Mouse (Mus musculus) granulocyte monocyte progenitor cell, adult 5-6 weeks (primary cell): ENCODE data around the gene Rtraf. TPM values are rescaled to one million over a fixed set of nuclear protein-coding genes. Genes with fewer than 3 reads are reported as not detected.

Source experiments
- ATAC-seq: replicated peaks from 2 replicates; pipeline ENCODE4 v1.8.0; 2016; ENCODE audit warnings: mild to moderate bottlenecking, moderate TSS enrichment, inconsistent platforms; ENCODE audit not compliant: poor library complexity, severe bottlenecking
- total RNA-seq, 2 experiments: library from RNA; stranded (forward) in 1 of 2; stranded (reverse) in 1 of 2; fragments of 200-712, 200-1000 nt in 1 of 2; fragments of >200 nt in 1 of 2; fragmentation: Nextera tagmentation in 1 of 2; gene quantifications; 2 replicates each; pipeline ENCODE4 v1.2.3; 2014 to 2017

The Rtraf gene
- total RNA-seq, 2 experiments from 2014 or later, result 142 to 169 TPM

DNA sequence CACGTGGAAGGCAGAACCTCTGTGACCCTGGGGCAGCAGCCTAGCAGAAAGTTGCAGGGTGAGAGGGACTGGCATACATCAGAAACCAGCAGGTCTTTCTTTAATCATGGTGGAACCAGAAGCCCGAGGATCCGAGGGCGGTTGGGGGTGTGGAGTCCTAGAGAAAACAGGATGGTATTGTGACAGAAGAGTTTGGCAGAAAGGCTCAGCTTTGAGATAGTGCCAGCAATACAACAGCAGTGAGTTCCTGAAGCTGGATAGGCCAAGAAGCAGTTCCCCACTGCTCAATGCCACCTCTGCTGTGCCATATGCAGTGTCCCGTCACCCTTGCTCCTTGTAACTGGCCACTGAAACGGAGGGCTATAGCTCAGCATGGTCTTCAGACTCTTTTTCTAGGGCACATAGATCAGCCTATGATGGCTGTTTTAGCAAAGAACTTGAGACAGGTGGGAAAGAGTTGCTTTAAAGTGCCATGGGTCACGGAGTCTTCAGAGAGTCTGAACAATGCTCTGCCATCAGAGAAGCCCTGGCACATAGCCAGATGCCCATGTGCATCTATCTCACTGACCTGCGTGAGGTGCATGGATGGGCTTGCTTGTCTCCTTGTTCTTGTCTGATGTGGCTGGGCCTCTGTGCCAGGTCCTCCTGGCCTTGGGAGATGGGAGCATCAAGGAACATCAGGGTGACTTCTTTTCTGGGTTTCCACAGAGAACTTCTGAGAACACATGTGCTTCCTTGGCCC, 22.0 kb downstream of the Rtraf start:
- ATAC-seq, result no peak

DNA sequence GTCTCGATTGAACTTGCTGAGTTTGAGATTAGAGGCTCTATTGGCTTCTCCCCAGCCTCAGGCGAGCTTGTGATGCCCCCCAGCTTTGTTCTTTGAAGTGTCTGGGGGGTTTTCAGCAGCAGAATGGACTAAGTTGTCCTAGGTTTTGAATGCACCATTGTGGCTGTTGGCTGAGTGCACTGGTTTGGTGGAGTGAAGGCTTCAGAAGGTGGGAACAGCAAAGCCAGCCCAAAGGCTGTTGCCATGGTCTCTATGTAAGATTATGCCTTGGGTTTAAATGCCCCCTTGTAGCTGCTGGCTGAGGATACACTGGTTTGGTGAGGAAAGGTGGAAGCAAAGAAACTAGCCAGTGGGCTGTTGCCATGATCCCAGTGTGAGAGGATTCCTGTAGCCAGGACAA, 23.1 kb downstream of the Rtraf start:
- no peak for ATAC-seq

DNA sequence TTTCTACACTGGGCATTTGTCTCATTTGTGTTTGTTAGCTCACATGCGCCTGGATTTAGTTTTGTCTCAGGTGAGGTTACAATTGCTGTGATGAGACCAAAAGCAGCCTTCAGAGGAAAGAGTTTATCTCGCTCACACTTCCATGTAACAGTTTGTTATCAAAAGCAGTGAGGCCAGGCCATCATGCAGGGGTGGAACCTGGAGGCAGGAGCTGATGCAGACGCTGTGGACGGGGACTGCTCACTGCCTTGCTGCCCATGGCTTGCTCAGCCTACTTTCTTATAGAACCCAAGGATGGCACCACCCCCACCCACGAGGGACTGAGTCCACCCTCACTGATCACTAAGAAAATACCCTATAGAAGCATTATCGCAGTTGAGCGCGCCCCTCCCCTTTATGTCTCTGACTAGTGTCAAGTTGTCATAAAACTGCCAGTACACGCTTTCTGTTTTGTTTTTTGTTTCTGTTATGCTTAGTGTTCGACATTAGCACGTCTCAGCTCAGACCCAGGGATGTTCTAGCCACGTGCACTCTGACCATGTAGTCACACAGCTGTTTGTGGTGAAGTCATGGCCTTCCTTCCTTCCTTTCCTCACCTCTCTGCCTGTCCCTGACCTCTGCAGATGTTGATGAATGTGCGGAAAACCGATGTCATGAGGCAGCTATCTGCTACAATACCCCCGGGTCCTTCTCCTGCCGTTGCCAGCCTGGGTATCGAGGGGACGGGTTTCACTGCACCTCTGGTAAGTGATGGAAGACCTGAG, 26.9 kb downstream of the Rtraf start:
- ATAC-seq, result peak; percentile 25; the same call in 1 of the 2 replicates

DNA sequence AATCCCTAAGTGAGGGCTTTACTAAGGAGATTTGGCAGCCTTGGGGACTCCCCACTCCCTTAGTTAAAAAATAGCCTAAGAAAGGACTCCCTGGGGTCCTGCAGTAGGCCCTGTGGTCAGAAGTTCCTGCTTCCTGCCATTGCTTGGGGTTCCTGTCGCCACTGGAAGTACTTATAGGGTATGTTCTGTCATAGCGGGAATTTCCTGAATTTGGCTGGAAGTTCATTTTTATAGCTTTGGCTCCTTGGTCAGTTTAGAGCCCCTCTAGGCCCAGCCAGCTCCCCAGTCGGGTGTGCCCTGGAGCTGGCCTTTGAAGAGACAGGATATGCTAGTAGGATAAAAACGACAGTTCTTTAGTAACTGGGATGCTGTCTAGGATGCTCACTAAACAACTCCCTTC, 28.7 kb downstream of the Rtraf start:
- no peak for ATAC-seq

DNA sequence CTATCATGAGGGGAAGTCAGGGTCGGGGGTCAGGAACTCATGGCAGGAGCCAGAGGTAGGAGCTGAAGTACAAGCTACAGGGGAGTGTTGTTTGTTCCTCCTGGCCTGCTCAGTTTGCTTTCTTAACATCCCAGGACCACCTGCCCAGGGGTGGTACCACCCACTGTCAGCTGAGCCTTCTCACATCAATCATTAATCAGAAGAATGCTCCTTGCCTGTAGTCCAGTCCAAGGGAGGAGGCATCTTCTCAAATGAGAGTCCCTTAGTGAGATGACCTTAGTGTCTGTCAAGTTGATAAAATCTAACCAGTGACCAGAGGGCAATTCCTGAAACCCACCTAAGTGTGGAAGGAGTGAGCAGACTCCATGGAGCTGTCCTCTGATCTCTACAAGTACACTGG, 35.2 kb downstream of the Rtraf start:
- ATAC-seq, result no peak

DNA sequence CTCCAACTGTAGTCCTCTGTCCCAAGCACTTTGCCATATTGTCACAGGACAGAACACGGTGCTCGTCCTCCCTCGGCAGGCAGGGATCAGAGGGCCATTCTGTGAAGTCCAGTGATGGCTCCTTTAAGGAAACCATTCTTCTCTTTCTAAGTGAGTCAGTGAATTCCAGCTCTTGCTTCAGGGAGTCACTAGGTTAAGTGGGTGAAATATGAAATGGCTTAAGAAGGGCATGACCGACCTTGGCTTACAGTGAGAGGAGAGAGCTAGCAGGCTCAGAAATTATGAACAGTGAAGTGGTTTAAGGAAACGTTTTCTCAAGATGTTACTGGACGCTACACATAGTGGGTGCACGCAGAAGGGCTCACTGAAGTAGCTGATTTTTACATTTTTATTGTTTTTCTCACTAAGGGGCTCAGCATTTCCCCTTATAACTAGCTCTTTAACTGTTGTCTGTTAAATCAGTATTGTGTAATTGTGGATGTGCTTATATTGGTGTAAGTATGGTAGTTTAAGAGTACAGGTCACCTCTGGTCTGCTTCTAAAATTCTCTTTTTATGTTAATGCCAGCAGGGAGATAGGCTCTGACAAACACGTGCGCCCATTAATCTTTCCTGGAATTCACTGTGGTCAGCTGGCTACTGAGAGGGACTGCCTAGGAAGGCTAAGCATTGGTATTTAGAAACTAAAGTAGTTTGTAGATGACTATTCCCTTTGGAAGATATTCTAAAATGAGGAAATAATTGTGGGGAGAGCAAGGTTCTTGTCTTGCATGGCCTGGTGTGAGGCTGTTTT, 37.6 kb downstream of the Rtraf start:
- ATAC-seq, result no peak

DNA sequence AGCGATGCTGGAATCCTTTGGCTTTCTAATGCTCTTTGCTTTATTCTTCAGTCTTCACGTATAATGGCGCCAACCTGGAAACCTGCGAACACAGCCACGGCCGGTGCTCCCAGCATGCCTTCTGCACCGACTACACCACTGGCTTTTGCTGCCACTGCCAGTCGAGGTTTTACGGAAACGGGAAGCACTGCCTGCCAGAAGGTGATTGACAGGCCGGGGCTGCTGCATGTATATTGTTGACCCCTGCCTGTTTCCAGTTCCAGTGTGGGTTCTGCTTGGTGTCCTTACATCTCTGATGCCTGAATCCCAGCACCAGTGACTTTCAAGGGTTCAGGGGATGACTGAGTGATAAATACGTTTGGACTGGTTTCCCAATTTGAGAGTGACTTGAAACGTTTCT, 45.7 kb downstream of the Rtraf start:
- ATAC-seq, result peak; percentile 47

DNA sequence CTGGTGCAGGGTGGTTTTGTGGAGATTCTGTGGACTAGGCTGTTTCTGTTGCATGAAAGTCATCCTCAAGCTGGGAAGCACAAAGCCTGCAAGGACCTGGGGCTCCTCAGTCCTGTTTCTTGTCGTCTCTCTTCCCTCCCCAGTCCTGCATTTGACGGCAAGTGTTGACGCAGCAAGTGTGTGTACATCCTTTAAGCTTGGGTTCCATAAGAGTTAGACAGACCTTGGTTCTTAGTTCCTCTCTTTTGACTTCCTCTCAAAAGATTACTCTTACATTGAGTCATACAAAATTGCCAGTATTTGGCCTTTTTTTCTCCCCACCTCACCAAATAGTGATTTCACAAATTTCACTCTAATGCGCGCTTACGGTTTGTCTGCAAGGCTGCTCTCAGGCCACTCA, 46.3 kb downstream of the Rtraf start:
- peak; percentile 66 for ATAC-seq

DNA sequence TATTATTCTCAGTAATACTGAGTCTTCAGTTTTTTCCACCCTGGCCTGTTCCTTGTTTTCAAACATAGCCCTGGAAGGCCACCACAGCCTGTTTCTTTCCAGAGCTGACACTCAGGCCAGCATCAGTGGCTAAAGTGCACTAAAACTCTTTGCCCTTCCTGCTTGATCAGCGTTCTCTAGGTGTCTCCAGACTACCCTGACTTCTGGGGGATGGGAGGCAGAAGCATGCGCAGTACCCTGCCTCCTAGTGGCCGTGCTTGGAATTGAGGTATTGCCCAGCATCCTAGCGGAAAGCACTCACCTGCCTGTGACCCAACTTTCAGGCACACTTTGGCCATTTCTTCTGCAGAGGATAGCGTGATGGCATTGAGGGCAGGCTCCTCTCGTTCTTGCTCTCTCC, 46.7 kb downstream of the Rtraf start:
- ATAC-seq, result peak; percentile 41

DNA sequence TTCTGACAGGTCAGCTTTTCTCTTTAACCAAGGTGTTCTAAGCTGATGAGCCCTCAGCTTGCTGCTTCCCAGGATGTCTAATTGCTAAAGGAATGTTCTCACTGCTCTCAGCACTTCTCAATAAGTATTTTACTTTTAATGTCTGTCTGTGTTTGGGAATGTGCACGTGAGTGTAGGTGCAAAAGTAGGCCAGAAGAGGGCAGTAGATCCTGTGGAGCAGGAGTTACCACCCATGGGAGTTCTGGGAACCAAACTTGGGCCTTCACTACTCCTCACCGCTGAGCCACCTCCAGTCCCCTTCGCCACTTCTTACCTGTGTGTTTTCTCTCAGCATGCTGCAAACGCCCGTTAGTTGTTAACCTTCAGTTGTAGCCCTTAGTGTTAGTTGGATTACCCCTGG, 47.4 kb downstream of the Rtraf start:
- ATAC-seq, result no peak

DNA sequence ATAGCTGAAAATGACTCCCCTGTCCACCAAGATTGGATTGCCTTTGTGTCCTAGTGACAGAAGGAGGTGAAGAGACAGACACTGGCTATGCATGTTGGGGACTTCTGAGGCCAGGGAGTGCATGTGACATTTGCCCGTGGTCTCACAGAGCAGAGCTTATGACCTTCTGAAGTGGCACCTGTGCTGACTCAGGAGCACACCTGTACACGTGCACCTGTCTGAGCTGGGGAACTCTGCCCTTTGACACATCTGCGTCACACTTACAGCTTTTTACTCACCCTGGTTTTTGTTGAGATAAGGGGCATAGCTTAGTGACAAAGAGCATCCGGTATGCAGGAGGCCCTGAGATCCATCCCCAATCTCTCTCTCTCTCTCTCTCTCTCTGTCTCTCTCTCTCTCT, 48.1 kb downstream of the Rtraf start:
- ATAC-seq, result no peak

DNA sequence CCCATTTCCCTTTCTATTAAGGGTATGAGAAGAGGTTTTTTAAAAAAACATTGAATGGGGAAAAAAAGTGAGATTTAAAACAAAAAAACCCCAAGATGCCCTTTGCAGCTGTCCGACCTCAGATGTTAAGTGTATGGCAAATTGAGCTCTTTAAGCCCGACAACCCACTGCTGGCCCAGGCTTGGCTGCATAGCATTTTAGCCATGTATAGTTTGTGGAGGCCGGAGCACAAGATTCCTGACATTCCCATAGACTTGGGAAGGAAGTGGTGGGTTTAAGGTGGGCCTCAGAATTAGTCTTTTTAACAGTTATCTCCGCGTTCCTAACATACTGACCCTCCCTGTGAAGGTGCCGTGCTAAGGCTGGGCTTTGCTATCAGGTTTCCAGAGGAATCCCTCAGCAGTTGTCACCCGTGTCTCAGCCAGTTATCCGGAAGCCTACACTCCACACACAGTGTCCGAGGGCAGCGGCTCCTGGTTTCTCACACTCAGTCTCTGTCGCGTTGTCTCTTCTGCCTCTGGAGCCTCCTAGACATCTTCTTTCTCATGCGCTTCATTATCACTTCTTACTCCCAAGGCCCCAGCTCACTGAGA, 49.5 kb downstream of the Rtraf start:
- no peak for ATAC-seq

DNA sequence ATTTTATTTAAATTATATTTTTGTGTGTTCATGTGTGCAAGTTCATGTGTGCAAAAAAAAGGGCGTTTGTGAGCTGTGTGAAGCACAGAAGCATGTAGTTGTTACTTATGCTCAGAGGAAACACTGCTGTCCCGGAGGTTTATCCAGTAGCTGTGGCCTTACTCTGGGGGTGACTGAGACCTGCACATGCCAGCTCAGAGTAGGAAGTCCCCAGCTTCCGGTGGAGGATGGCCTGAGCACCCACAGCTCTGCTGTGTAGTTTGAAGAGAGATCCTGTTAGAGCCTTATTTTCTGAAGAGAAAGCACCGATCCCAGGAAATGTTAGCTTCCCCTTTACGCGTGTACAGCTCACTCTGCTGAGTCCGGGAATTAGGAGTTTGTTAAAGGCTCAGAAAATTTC, 52.5 kb downstream of the Rtraf start:
- ATAC-seq, result peak; percentile 88

DNA sequence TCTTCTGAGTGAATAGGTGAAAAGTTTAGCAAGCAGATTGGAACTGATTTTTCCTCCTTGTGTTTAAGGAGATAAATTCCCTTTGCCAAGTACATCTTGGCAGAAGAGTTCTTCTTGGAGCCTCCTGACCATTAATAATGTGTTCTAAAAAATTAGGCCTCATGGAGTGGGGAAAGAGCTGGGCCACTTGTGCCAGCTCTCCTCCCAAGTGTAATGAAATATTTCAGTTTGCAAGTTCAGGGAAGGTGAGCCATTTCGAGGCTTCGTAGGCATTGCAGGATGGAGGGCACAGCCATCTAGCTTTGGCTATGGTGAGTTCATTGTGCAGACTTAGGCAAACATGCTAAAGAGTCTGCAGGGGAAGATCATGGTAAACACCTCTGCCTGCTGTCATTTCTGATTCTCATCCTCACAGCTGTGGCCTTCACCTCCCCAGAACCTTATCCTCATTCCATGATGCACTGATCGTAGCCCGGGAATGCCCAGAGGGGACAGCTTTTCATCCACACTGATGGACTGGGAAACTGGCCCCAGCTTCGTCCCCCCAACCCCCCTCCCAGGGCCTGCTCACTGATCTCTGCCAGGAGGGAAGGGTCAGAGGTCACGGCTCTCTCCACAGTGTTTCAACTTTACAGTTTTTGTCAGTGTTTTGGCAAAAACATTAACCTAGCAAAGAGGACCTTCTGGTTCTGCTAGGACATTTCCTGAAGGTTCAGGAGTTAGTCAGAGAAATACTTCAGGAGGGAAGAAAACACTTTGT, 54.0 kb downstream of the Rtraf start:
- ATAC-seq, result no peak

DNA sequence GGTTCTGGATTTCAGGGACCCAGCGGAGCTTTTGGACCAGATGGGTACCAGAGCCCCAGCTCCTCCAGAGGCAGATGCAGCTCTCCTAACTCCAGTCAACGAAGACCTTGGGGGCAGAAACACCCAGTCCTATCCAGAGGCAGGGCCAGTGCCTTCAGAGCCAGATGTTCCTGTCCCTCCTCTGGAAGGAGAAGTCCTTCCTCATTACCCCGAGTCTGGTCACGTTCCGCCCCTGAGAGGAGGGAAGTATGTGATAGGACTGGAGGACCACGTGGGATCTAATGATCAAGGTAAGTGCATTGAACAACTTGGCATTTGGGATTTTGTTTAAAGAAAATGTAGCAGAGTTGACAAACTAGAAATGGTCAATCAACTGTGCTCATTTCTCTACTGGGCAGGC, 55.0 kb downstream of the Rtraf start:
- ATAC-seq, result no peak

DNA sequence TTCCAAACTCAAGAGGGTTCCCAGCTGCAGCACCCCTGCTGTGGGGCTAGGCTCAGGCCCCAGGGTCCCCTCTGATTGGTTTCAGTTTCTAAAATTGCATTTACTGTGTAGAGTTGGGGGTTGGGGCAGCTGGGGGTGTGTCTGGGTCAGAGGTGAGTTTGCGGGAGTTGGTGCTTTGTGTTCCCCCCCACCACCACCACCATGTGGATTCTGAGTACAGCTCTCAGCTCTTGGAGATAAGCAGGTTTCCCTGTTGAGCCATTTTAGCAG, 57.3 kb downstream of the Rtraf start:
- no peak for ATAC-seq

DNA sequence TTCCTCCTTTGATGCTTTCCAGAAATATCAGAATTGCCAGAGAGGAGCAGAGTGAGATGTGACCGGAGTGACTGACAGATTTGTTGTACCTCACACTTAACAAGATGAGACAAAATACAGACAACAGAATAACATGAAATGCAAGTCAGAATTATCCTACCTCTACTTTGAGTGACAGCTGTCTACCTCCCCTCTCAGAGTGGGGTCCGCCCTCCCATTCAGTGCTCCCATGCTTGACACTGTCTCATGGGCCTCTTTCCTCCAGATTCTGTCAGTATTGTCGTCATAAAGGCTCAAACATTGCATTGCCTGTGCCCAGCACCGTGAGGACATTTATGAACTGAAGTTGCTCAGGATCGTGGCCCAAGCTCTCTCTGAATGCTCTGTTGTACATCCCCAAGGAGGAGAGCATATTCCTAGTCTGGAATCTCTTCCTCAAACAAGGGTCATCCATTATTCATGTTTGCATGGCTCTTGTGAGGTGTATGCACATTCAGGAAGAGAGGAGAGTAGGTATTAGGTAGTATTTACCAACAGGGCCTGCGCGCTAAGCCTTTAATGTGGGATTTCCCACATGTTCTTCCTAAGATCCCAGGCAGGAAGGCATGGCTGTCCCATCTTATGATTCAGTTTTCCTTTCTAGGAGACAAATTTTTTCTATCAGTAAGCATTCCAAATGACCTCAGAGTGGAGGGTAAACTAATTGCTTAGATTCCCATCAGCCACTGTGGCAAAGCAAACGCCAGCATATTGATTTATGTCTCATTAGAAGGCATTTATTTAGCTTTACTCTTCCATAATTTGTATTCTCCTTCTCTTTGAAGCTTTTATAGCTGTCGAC, 57.9 kb downstream of the Rtraf start:
- ATAC-seq, result no peak

DNA sequence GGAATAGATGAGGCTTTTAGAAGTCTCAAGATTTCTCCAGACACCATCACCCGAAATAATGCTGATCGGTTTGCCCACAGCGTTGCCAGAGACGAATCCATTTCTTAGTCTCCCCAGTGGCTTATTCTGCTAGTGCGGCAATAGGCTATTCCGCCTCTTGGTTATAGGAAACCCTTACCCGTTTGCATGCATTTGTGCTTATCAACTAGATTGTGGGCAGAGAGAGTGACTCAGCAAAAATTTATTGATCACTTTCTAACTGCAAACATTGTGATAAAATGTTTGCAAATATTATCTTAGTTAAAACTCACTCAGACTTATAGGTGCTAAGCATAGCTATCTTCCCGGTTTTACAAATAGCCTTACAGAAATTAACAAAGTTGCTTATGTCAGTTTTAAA, 59.3 kb downstream of the Rtraf start:
- no peak for ATAC-seq

DNA sequence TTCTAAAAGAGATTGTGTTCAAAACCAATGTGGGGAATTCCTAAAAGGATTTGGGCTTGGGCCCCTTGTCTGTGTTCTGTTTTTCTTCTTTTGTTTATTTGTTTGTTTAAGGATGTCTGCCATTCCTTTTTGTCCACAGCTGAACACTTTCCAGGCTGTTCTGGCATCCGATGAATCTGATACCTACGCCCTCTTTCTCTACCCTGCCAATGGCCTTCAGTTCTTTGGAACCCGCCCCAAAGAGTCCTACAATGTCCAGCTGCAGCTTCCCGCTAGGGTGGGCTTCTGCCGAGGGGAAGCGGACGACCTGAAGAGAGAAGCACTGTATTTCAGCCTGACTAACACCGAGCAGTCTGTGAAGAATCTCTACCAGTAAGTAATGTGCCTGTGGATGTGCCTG, 60.1 kb downstream of the Rtraf start:
- no peak for ATAC-seq
